Mouse (Mus musculus) embryonic facial prominence, embryonic 14.5 days (tissue): ENCODE measurements around the gene Sema4a. TPM values are rescaled to one million over a fixed set of nuclear protein-coding genes. Genes with fewer than 3 reads are reported as not detected.

Experiments used
- ATAC-seq: fragments of 200-750 bp; cut with Nextera tagmentation; 2 replicates; pipeline ENCODE4 v1.8.0; 2017; ENCODE audit warnings: low read depth, moderate number of reproducible peaks, moderate TSS enrichment
- DNase-seq: peaks from one replicate; pipeline ENCODE4 v3.0.0-alpha.2; 2015; ENCODE audit warnings: low spot score
- H3K27ac ChIP-seq: fragments of 300-500 bp; sonication (generic); replicated peaks from 2 replicates; pipeline ENCODE4 v1.5.1; 2014; ENCODE audit warnings: low read depth, mild to moderate bottlenecking, low read length, moderate library complexity
- H3K27me3 ChIP-seq: fragments of 300-500 bp; sonication (generic); replicated peaks from 2 replicates; pipeline ENCODE4 v1.6.1; 2014; ENCODE audit warnings: low read length; ENCODE audit not compliant: control insufficient read depth, insufficient read depth
- H3K36me3 ChIP-seq: fragments of 300-500 bp; sonication (generic); 2 replicates; pipeline ENCODE4 v1.6.1; 2014; ENCODE audit warnings: low read length, mixed read lengths; ENCODE audit not compliant: control insufficient read depth, insufficient read depth
- H3K4me1 ChIP-seq: fragments of 300-500 bp; sonication (generic); 2 replicates; pipeline ENCODE4 v1.6.1; 2014; ENCODE audit warnings: antibody characterized with exemption, low read length; ENCODE audit not compliant: control insufficient read depth, insufficient read depth
- H3K4me2 ChIP-seq: fragments of 300-500 bp; sonication (generic); 2 replicates; pipeline ENCODE4 v1.6.1; 2014; ENCODE audit warnings: low read depth, mild to moderate bottlenecking, low read length, moderate library complexity, mixed read lengths
- H3K4me3 ChIP-seq: fragments of 300-500 bp; sonication (generic); 2 replicates; pipeline ENCODE4 v1.5.1; 2014; ENCODE audit warnings: low read depth, mild to moderate bottlenecking, low read length
- H3K9ac ChIP-seq: fragments of 300-500 bp; sonication (generic); 2 replicates; pipeline ENCODE4 v1.6.1; 2014; ENCODE audit warnings: low read depth, mild to moderate bottlenecking, low read length, moderate library complexity, mixed read lengths
- H3K9me3 ChIP-seq: fragments of 300-500 bp; sonication (generic); 2 replicates; pipeline ENCODE4 v1.6.1; 2016; ENCODE audit warnings: low read length; ENCODE audit not compliant: control insufficient read depth
- WGBS: fragments of 180-500 bp; shearing (Covaris S2); extraction: QIAGEN DNeasy Blood & Tissue Kit; methylation state at CpG from one replicate; pipeline ENCODE4 v1.1.7; 2014; 5-methylcytosine and 5-hydroxymethylcytosine counted together
- polyA plus RNA-seq: library from polyadenylated mRNA; unstranded; fragments of >200 nt; fragmentation: Nextera tagmentation; extraction: Ambion mirVana; gene quantifications from 2 replicates; pipeline ENCODE4 v1.2.1, GENCODE M21; 2014

The Sema4a gene
- polyA plus RNA-seq, 1 experiment from 2014 or later, result 9.5 TPM

GRCm38 (mm10) chr3:88456313-88456712 lies 4.7 kb downstream of the Sema4a start:
- H3K9ac ChIP-seq, result no peak overlapping the region
- ATAC-seq (no peak), DNase-seq (no peak)
- H3K27me3 ChIP-seq, result no peaks in the 10 kb centered on the region
- H3K36me3 ChIP-seq, result no peaks in the 10 kb centered on the region
- no peaks in the 10 kb centered on the region for H3K9me3 ChIP-seq
- H3K27ac ChIP-seq, result no peak overlapping the region
- H3K4me2 ChIP-seq, result no peak overlapping the region
- no peak overlapping the region for H3K4me3 ChIP-seq
- peaks cover 21% of the 10 kb centered on the region for H3K4me1 ChIP-seq
- WGBS, result 86% methylated on average over 8 of the region's 8 CpGs

GRCm38 (mm10) chr3:88455588-88456264 lies 5.3 kb downstream of the Sema4a start:
- H3K4me2 ChIP-seq, result peak overlapping the region; percentile 19; the same call in 1 of the 2 replicates
- no peaks in the 10 kb centered on the region for H3K9me3 ChIP-seq
- peak overlapping the region; percentile 57 for H3K27ac ChIP-seq
- no peak overlapping the region for H3K9ac ChIP-seq
- DNase-seq, result peak; percentile 80
- no peak overlapping the region for H3K4me3 ChIP-seq
- 76% methylated on average over 18 of the region's 18 CpGs for WGBS
- H3K36me3 ChIP-seq, result no peaks in the 10 kb centered on the region
- H3K4me1 ChIP-seq, result peaks cover 17% of the 10 kb centered on the region
- peak; percentile 83 for ATAC-seq
- no peaks in the 10 kb centered on the region for H3K27me3 ChIP-seq

GRCm38 (mm10) chr3:88454762-88455587 lies 6.0 kb downstream of the Sema4a start:
- no peaks in the 10 kb centered on the region for H3K27me3 ChIP-seq
- no peak for DNase-seq
- peak overlapping the region; percentile 19; the same call in 1 of the 2 replicates for H3K4me2 ChIP-seq
- peaks cover 15% of the 10 kb centered on the region for H3K4me1 ChIP-seq
- peak overlapping the region; percentile 57 for H3K27ac ChIP-seq
- no peaks in the 10 kb centered on the region for H3K9me3 ChIP-seq
- H3K9ac ChIP-seq, result no peak overlapping the region
- no peak overlapping the region for H3K4me3 ChIP-seq
- 53% methylated on average over 9 of the region's 9 CpGs for WGBS
- peak; percentile 34; the same call in 1 of the 2 replicates for ATAC-seq
- H3K36me3 ChIP-seq, result no peaks in the 10 kb centered on the region

GRCm38 (mm10) chr3:88453986-88454385 lies 7.0 kb downstream of the Sema4a start:
- Histone ChIP-seq H3K9ac (no peak overlapping the region), H3K4me1 (peaks cover 15% of the 10 kb centered on the region), H3K4me3 (no peak overlapping the region), H3K4me2 (no peak overlapping the region), H3K27ac (no peak overlapping the region), H3K36me3 (no peaks in the 10 kb centered on the region), H3K27me3 (no peaks in the 10 kb centered on the region), H3K9me3 (no peaks in the 10 kb centered on the region)
- 64% methylated on average over 8 of the region's 8 CpGs for WGBS
- ATAC-seq, result no peak
- DNase-seq, result no peak

- ATAC-seq (no peak), DNase-seq (no peak)
- WGBS, result 56% methylated on average over 7 of the region's 8 CpGs
- Histone ChIP-seq H3K36me3 (no peaks in the 10 kb centered on the region), H3K27ac (no peak overlapping the region), H3K4me1 (peaks cover 11% of the 10 kb centered on the region; the same call in 1 of the 2 replicates), H3K4me2 (no peak overlapping the region), H3K9ac (no peak overlapping the region), H3K9me3 (no peaks in the 10 kb centered on the region), H3K27me3 (no peaks in the 10 kb centered on the region), H3K4me3 (no peak overlapping the region)
Observed at GRCm38 (mm10) chr3:88453369-88453768, 7.6 kb downstream of the Sema4a start.

- ATAC-seq, result no peak
- Histone ChIP-seq H3K9me3 (no peaks in the 10 kb centered on the region), H3K4me3 (no peak overlapping the region), H3K27me3 (no peaks in the 10 kb centered on the region), H3K36me3 (no peaks in the 10 kb centered on the region), H3K27ac (no peak overlapping the region), H3K4me1 (peaks cover 11% of the 10 kb centered on the region; the same call in 1 of the 2 replicates), H3K4me2 (no peak overlapping the region), H3K9ac (no peak overlapping the region)
- 78% methylated on average over 6 of the region's 6 CpGs for WGBS
- DNase-seq, result no peak
Observed at GRCm38 (mm10) chr3:88452716-88453115, 8.3 kb downstream of the Sema4a start.

GRCm38 (mm10) chr3:88452246-88452645 lies 8.7 kb downstream of the Sema4a start:
- H3K4me2 ChIP-seq, result no peak overlapping the region
- H3K9ac ChIP-seq, result no peak overlapping the region
- no peak overlapping the region for H3K27ac ChIP-seq
- H3K36me3 ChIP-seq, result no peaks in the 10 kb centered on the region
- H3K27me3 ChIP-seq, result no peaks in the 10 kb centered on the region
- no peaks in the 10 kb centered on the region for H3K9me3 ChIP-seq
- ATAC-seq, result no peak
- H3K4me1 ChIP-seq, result peaks cover 11% of the 10 kb centered on the region; the same call in 1 of the 2 replicates
- DNase-seq, result no peak
- H3K4me3 ChIP-seq, result no peak overlapping the region
- WGBS, result 70% methylated on average over 5 of the region's 5 CpGs

GRCm38 (mm10) chr3:88450379-88451131 lies 10.4 kb downstream of the Sema4a start:
- H3K4me3 ChIP-seq, result no peak overlapping the region
- H3K27ac ChIP-seq, result no peak overlapping the region
- H3K4me1 ChIP-seq, result peaks cover 6% of the 10 kb centered on the region; the same call in 1 of the 2 replicates
- no peak for ATAC-seq
- 72% methylated on average over 12 of the region's 12 CpGs for WGBS
- H3K36me3 ChIP-seq, result no peaks in the 10 kb centered on the region
- H3K9me3 ChIP-seq, result no peaks in the 10 kb centered on the region
- H3K9ac ChIP-seq, result no peak overlapping the region
- DNase-seq, result no peak
- H3K4me2 ChIP-seq, result no peak overlapping the region
- H3K27me3 ChIP-seq, result no peaks in the 10 kb centered on the region
